Mouse (Mus musculus) urinary bladder, postnatal 14 days (tissue): ENCODE measurements around the gene Vwa8.

Experiments used
- DNase-seq: peaks from one replicate; pipeline ENCODE4 v3.0.0; 2021; ENCODE audit warnings: low spot score

Gene Vwa8

DNA sequence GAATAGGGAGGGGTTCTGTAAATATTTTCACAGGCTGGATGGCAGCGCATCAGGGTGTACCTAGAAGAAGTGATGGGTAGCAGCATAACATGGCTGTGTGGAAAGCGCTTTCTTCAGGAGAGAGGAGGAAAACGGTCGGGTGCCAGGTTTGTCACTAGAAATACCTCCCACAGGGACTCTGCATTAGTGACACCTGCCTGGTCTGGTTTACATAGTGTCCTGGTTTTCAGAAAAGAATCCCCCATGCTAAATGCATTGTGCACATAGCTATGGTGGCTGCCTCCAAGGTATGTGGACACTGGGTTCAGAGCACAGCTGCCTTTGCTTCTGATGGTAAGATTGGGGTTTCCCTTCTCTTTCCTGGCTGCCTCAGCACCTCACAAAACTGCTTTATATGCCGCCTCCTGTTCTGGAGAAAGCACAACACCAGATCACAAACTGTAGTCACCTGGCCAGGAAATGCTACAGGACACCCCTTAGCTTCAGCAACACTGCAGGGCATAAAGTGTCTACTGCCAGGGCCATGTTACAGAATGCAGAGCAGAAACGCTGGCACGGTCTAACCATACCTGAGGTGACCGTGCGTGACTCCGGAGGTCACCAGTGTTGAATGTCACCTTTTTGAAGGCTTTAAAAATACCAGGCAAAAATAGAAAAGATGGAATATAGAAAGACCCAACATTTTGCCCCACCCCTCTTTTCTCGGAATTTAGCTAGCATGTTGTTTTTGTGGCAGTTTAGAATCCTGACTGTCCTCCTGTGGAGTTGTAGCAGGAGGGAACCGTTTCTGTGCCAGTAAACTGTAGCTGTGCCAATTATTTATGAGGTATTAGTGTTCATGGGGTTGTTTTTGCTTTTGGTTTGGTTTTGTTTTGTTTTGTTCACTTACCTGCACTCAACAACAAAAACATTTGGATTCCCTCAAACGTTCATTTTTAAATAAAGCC lies 295.7 kb downstream of the Vwa8 start:
- no peak for DNase-seq

DNA sequence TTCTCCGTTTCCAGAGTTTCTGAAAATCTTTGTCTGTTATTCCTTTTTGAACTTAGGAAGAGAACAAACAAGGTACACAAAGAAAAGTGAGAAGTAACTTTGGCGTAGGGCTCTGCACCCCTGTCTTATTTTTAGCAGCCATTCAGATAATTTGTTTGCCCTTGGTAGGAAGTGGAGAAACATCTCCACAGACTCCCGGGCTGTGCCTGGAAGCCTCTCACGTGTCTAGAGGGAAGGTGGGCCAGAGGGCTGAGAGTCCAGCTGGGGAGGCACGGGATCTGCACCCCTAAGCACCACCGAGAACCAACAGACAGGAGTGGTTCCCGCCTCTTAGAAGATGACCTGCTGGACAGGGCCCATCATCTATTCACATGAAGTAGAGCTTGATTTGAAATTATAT lies 302.9 kb downstream of the Vwa8 start:
- DNase-seq: no peak

DNA sequence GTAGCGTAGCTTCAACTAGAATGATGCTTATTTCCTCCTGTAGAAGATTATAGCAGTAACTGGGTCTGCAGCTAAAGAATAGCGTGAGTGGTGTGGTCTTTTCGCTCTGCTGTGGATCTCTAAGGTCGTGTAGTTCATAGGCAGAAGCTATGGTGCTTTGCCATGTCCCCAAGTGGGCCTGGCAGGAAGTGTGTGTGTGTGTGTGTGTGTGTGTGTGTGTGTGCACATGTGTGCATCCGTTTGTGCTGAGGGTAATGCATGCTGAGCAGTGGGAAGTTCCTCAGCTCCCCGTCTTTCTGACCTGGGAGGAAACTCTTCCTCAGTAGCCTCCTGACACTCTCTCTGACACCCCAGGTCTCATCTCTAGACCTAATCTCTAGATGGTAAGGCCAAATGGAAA lies 305.0 kb downstream of the Vwa8 start:
- no peak for DNase-seq

DNA sequence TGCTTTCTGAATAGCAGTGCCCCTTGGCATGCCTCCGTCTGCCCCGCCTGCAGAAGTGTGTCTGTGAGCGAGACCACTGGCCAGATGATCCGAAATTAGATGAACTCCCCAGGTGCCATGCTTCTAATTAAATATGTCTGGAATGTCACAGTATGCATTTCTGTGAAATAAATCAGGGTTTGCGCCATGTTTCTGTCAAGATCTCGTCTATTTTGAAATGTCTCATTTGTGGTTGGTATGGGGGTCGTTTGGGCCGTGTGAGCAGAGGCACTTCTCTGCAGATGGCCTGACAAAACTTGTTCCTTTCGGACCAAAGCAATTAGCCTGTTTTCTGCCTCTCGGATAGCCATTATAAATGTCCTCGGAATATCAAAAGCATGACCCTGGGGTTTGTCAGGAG lies 306.1 kb downstream of the Vwa8 start:
- no peak for DNase-seq

DNA sequence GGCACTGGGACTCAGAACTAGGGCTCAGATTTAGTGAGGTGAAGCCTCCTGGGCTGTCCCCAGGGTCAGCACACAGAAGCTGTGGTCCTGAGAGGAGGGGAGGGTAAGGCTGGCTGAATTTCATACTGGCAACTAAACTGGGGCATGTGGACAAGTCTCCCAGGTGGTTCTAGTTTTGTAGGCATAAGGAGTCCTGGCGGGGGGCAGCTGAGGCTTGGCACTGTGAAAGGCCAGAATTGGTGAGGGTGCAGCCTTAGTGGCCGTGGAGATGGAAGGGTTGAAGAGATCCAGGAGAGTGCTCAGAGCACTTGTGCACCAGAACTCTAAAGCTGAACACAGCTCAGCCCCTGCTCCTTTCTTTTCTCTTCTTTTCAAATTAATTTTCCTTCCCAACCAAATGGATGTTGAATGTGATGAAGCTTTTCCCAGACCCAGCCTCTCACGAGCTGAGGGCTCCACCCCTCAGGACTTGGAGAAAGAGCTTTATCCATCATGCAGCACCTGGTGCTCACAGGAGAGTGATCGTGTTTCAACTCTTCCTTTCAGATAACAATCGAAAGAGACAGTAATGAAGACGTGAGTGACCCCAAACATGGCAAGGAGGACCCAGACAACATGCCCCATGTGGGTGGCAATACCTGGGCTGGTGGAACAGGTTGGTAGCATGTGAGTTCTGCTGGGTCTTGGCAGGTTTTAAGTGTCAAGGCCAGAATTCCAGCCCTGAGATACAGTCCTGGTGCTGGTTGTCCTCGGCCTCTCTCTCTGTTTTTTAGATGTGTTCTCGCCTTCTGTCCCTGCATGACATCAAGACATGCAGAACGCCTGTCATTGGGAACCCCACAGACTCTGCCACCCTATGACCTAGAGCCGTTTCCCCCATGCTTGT lies 307.9 kb downstream of the Vwa8 start:
- DNase-seq: no peak

DNA sequence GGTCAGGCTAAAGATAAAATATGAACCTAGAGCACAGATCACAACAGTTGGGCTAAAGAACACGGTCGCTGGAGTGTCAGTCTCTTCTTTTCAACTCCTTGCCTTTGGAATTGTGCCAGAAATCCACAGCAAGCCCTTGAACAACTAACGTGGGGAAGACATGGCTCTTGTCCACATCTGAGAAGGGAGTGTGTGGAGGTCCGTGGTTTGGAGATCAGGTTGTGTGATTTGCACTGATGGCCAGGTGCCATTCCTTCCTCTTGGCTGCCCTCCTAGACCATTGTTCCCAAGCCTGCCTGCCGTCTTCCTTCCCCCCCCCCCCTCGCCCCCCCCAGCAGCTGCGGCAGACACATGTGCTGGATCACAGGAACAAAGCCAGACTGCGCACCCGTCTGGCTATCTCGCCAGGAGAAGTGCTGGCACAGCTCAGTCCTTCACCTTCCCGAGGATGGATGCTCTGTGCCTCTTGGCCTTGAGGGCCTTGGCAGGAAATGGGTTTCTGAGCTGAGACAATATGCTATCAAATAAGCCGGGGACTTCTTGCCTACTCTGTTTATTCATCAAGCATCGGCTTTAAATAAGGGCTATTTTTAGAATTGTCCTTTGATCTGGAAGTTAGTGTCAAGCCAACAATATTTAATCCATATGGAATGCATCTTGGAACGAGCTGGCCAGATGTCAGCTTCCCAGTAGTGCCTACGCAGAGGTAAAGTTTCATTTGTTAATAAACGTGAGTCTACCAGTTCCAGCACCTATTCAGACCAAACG lies 308.8 kb downstream of the Vwa8 start:
- DNase-seq: peak; percentile 10

DNA sequence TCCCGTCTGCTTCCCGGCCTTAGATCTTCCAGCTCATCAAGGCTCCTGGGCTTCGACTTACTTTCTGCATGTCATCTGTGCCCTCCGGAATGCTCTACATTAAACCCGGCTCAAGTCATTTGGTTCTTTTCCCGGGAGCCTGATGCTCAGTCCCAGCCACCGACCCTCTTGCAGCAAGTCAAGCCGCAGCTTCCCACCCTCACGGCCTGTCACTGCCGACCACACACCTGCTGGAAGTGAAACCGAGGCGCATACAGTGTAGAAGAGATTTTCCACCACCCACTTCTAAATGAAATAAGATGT lies 309.3 kb downstream of the Vwa8 start:
- no peak for DNase-seq

DNA sequence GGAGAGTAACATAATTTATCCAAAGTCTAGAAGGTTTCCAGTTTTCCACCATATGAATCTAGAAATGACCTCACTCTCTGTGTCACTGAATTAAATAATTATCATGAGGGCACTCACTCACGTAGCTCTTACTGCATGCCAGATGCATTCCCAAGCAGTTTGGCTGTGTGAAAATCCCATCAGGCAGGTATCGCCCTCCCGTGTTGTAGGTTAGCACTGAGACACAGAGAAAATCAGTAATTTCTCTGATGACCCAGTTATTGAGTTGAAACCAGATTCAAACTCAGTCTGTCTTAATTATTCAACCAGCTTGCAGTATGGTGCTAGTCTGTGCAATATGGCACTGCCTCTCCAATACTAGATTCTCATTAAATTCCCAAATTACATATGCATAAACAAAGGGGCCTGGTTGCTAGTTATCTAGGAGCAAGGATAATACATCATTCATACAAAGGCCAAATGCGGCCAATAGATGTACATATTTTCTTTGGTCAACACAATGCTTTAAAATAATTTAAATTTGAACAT lies 309.9 kb downstream of the Vwa8 start:
- no peak for DNase-seq

DNA sequence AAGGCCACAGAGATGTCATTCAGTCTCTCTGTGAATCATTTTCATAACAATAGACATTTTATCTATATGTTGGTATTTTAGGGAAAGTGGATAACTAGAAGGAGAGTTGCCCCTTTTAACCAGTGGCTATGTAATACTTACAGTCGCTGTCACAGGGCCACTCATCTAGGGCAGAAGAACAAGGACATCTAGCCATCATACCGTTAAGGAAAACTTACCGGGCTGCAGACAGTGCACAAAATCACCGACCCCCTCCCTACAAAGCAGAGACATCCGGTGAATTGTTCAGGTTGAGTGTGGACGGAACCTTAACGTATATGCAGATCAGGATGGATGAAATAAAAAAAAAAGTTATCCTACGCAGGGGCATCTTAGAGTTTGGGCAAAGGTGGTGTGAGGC lies 310.6 kb downstream of the Vwa8 start:
- DNase-seq: no peak

DNA sequence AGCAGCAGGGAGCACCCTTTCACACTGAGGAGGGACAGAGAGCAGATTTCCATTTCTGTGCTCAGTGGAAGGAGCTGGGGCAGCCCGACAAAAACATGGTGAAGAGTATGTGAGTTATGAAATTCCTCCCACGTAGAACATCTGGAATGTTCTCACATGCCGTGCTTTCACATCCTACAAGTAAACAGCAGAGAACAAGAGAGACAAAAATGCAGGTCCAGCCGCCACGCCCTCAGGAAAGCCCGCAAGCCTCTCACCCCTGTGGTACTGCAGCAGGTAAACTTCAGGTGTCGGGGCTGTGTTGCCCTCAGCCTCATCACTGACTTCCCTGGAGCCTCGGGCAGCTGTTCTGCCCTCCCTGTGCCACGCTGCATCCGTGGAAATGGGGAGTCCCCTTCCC lies 311.6 kb downstream of the Vwa8 start:
- DNase-seq: no peak

DNA sequence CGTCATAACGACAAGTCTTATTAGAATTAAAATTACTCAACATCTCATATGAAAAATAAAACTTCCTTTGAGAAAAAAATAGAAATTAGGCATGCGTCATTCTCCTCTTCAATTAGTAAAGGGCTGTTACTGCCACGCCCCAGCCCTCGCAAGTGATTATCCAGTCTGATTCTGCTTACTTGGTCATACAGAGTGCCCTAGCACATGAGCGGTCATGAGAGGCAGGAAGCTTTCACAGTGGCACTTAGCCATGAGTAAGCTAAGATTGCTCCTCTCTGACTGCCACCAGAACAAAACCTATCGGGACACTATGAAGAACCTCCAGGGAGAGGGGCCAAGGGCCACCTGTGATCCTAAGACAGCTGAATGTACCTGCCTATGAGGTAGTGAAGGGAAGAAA lies 312.1 kb downstream of the Vwa8 start:
- no peak for DNase-seq

DNA sequence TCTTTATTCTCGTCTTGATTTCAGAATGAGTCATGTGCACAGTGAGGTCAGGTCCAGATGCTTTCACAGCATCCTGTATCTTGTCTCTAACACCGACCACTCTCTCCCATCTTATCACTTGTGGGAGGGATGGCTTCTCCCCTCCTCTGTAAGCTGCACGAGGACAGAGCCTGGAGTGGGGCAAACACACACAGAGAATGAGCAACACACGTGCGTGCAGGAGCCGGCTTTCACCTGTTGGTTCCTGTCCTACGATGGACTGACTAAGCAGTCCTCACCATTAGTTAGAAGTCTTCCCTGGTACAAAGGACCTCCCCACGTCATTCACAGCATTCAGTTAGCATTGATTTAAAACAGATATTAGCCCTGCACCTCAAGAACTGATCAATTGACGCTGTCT lies 312.9 kb downstream of the Vwa8 start:
- DNase-seq: no peak

DNA sequence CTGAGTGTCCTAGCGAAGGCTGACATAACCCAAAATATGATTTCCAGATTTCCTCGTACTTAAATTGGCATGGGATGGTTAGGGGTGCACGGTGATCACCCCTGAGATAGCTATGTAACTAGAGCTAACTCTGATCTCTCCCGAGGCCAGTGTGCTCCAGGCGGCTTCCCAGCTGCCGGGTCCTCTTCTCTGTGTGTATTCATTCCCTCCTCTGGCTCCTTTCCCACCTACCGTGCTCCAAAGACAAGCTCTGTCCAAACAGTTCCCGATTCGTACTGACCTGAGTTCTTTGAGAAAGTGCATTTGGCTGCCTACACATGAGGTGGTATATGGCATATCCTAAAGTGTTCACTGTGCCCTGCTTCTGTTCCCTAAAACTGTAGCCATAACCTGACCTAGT lies 313.8 kb downstream of the Vwa8 start:
- DNase-seq: no peak

DNA sequence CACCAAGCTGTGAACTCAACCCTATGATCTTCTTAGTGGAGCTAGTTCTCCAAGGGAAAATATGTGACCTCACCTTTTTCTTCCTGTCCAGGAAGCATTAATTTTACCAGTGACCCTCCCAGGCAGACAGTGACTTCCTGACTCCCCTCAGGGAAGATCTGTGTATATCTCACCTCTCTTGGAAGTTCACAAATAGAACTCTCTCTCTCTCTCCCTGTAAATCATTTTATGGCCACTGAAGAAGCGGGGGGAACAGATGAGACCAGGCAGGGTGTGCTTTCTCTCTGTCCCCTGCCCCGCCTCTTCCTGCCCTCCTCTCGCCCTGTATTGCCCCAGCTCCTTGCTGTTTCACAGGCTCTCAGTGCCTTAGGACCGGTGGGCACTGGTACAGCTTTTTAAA lies 315.5 kb downstream of the Vwa8 start:
- DNase-seq: no peak

DNA sequence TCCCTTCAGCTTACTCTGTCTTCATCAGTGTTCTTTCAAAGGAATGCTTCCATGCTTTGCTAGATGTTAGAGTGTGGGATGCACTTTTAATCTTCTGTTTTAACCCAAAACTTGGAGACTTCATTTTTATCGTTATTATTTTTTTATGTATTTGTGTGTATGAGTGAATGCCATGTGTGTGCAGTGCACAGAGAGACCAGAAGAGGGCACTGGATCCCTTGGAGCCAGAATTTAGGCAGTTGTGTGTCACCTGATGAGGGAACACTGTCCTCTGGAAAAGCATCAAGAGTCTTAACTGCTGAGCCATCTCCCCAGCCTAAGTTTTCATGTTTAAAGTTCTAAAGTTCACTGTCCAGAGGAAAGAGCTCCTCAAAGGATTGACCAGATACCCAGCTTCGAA lies 316.1 kb downstream of the Vwa8 start:
- DNase-seq: no peak

DNA sequence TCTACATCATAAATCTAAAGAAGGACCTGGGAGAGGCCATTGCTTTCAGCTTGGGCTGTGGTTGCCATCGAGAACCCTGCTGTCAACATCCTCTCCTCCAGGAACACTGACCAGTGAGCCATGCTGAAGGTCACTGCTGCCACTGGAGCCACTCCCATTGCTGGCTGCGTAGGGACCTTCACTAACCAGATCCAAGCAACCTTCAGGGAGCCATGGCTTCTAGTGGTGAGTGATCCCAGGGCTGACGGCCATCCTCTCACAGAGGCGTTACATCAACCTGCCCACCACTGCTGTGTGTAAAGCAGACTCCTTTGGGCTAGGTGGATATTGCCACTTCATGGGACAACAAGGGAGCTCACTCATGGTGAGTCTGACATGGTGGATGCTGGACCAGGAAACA lies 325.7 kb downstream of the Vwa8 start:
- no peak for DNase-seq

DNA sequence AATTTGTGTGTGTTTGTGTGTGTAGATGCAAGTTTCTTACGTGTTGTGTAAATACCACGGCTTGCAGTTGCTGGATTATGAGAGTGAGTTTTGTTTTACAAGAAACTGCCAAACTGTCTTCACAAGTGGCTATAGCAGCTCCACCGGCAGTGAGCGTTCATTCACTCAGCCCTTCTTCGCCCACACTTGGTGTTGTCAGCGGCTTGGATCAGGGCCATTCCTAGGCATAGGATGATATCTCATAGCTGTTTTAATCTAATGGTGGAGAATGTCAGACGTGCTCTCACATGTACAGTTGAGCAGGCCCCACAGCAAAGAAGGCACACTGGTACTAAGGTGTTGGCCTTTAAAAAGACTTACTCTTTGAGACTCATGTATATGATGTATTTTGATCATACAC lies 328.9 kb downstream of the Vwa8 start:
- DNase-seq: no peak

DNA sequence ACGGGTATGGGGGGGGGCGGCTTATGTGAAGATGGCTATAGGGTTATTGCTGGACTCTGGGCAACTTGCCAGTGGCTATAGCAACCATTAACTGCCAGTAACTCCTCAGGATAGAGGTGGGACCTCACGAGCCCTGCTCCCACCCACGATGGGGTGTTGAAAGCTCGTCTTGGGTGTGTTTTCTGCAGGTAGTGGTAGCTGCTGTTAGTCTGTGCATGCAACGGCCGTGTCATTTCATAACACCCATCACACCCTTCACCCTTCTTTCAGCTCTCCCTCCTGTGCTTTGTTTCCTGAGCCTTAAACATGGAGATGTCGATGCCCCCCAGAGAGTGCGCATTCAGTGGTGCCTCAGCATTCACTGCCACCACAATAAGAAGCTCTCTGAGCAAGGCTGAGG lies 329.4 kb downstream of the Vwa8 start:
- DNase-seq: no peak

DNA sequence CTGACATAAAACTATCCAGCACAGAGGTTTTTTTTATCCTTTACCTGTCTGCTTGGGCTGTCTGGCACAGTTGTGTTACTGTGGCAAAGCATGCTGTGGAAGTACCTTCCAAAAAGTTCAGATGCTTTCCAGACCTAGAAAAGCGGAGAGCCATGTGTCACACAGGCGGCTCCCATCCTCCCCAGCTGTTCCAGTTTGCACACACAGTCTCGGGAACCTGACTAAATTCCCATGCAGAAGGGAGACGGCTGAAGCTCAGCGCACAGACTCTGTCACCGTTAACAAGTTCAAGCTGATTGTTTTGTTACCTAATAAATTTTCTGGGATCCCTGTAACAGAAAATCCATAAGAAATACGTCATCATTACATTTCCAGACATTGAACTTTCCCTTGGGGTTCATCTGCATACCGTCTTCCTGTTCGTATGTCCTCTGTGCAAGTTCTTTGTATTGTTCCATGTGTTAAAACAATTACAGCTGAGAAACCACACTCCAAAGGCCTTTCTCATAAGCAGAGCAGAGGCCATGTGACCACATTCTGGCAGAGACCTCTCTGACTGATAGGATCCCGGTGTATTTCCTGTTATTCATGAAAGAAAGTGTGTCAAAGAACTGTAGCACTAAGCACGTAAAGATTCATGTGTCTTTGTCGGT lies 331.4 kb downstream of the Vwa8 start:
- no peak for DNase-seq

DNA sequence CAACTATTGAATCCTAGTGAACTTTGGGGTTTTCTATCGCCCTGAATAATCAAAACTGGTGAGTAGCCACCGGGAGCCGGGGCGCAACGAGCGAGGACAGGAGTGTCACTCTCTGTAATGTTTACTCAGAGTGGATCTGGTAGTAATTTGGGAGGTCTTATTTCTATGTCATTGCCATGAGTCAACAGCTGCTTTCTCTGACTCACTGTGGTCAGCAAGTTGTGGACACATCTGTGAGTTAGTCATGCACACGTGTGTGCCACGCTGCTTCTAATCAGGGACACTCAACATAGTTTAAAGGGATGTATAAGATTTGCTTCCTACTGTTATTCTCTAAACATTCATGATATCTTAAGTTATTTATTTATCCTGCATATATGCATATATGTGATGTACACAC lies 332.9 kb downstream of the Vwa8 start:
- DNase-seq: no peak

DNA sequence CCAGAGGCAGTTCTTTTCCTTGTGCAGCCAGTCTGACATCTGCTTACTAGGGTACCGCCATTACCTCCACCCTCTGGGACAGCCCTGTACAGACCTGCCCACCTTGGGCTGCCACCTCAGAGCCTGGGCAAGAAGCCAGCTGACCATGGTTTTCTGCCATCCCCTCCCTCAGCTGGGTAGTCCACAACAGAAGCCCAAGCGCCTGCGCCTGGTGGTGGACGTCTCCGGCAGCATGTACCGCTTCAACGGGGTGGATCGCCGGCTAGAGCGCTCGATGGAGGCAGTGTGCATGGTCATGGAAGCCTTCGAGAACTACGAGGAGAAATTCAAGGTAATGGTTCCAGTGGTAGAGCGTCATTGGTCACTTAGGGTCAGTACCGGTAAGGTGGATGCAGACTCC lies 333.9 kb downstream of the Vwa8 start:
- no peak for DNase-seq

DNA sequence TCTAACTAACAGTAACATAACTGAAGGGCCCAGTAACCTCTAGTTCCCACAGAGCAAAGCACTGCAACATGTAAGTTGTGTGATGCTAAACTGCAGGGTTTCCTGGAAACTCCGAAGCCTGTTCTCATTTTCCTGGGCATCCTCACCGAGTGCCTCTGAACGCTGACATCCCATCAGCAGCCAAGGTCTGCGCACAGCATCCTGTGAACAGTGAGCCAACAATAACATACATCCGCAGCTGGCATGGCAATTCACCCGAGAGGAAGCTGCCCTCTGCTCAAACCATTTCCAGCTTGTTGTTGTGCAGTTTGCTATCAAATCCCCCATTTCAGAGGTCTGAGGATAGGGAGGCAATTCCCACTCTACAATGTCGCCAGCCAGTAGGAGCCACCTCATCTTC lies 334.4 kb downstream of the Vwa8 start:
- no peak for DNase-seq
